Mouse (Mus musculus) thymus, adult 2 months (tissue): ENCODE measurements around the gene Itga2b.

Source experiments
- CTCF ChIP-seq: fragments of 200-500 bp; IDR thresholded peaks from 2 replicates; pipeline ENCODE4 v1.5.1; 2012; ENCODE audit warnings: mild to moderate bottlenecking, control low read depth, low read length, moderate library complexity, borderline replicate concordance; ENCODE audit not compliant: control insufficient read depth, poor library complexity, insufficient read depth; ENCODE audit errors: extremely low read depth
- POLR2A ChIP-seq: fragments of 200-500 bp; IDR thresholded peaks from 2 replicates; pipeline ENCODE4 v1.6.1; 2012; ENCODE audit warnings: mild to moderate bottlenecking, low read length, control low read depth, moderate library complexity; ENCODE audit not compliant: control insufficient read depth, poor library complexity, insufficient read depth; ENCODE audit errors: extremely low read depth

DNA sequence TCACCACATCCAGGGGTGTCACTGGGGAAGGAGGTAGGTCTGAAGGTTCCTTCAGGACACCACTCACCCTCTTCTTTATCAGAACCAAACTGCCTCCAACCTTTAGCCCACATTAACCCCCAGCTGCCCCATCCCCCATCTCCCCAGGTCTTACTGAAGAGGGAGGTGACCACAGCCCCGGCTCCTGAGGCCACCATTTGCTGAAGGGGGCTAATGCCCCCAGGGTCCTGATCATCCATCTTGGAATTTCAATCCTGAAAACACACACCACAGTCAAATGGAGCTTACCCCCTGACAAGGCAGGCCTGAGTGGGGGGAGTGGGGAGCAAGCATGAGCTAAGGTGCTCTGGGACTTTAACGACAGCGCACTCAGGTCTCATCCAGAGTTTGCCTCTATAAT is 63.5 kb downstream of the Itga2b start:
- TF ChIP-seq CTCF: no peak
- TF ChIP-seq POLR2A: no peak
